Mouse (Mus musculus) ES-E14 (cell line): ENCODE results near the gene Aldh16a1. TPM values are rescaled to one million over a fixed set of nuclear protein-coding genes. Genes with fewer than 3 reads are reported as not detected.

Source experiments
- DNase-seq: peaks from one replicate; pipeline ENCODE4 v3.0.0-alpha.2; 2013; ENCODE audit warnings: low read depth, low spot score
- H3K27ac ChIP-seq: 2 replicates; pipeline ENCODE4 v1.5.1; 2012; ENCODE audit warnings: low read depth, mild to moderate bottlenecking, low read length, moderate library complexity, mixed read lengths; ENCODE audit not compliant: poor library complexity, insufficient read depth, severe bottlenecking
- H3K36me3 ChIP-seq: 2 replicates; pipeline ENCODE4 v1.6.1; 2012; ENCODE audit warnings: mild to moderate bottlenecking, low read length, moderate library complexity, mixed read lengths; ENCODE audit not compliant: control insufficient read depth, poor library complexity, insufficient read depth, severe bottlenecking
- H3K4me1 ChIP-seq, 2 experiments: fragments of 150-350 bp in 1 of 2; sonication (generic) in 1 of 2; 2 replicates each; pipeline ENCODE4 v1.6.1; 2012; ENCODE audit warnings: low read length in 2 of 2, mild to moderate bottlenecking in 1 of 2, mixed read lengths in 1 of 2; ENCODE audit not compliant: control insufficient read depth in 2 of 2, insufficient read depth in 2 of 2, poor library complexity in 1 of 2
- H3K4me3 ChIP-seq, 2 experiments: fragments of 150-350 bp in 1 of 2; sonication (generic) in 1 of 2; 2 replicates each; pipeline ENCODE4 v1.5.1; 2012; ENCODE audit warnings: low read length in 2 of 2, low read depth in 1 of 2, mild to moderate bottlenecking in 1 of 2, mixed read lengths in 1 of 2; ENCODE audit not compliant: insufficient read depth in 1 of 2, poor library complexity in 1 of 2, severe bottlenecking in 1 of 2
- H3K9ac ChIP-seq: 2 replicates; pipeline ENCODE4 v1.6.1; 2012; ENCODE audit warnings: low read depth, mild to moderate bottlenecking, low read length, mixed read lengths; ENCODE audit not compliant: poor library complexity, insufficient read depth, severe bottlenecking
- H3K9me3 ChIP-seq: fragments of 150-350 bp; sonication (generic); 2 replicates; pipeline ENCODE4 v1.6.1; 2012; ENCODE audit warnings: low read depth, mild to moderate bottlenecking, low read length; ENCODE audit not compliant: control insufficient read depth, insufficient read depth
- CHD2 ChIP-seq: IDR thresholded peaks from 2 replicates; pipeline ENCODE4 v1.6.1; 2014; ENCODE audit warnings: mild to moderate bottlenecking, low read depth, low read length, inconsistent platforms
- HCFC1 ChIP-seq: IDR thresholded peaks from 2 replicates; pipeline ENCODE4 v1.6.1; 2012; ENCODE audit warnings: low read length, inconsistent platforms, borderline replicate concordance; ENCODE audit not compliant: insufficient read depth
- MAFK ChIP-seq: IDR thresholded peaks from 2 replicates; pipeline ENCODE4 v1.6.1; 2014; ENCODE audit warnings: mild to moderate bottlenecking, low read depth, low read length, inconsistent platforms; ENCODE audit not compliant: insufficient read depth
- ZC3H11A ChIP-seq: IDR thresholded peaks from 2 replicates; pipeline ENCODE4 v1.6.1; 2012; ENCODE audit warnings: low read depth, mild to moderate bottlenecking, inconsistent platforms, low read length, borderline replicate concordance
- ZNF384 ChIP-seq: IDR thresholded peaks from 2 replicates; pipeline ENCODE4 v1.6.1; 2012; ENCODE audit warnings: low read depth, low read length, inconsistent platforms
- in situ Hi-C, 2 experiments: fragments of 600-800 bp; cut with MboI; formaldehyde crosslinking; loops; one replicate each; pipeline ENCODE4 v1.15.1; 2025; ENCODE audit warnings: low sequenced_read_pairs in 2 of 2, inconsistent platforms in 1 of 2; ENCODE audit not compliant: unreplicated experiment in 2 of 2
- total RNA-seq: library from RNA; depleted of rRNA; stranded (reverse); fragments of 300-350 nt; gene quantifications from 2 replicates; pipeline ENCODE4 v1.2.3, GENCODE M21; 2012

Gene Aldh16a1
- total RNA-seq, 1 experiment, result 108 TPM

- in situ Hi-C loops, result no loop called here
- TF ChIP-seq ZNF384 (no peak), ZC3H11A (no peak), CHD2 (no peak; the same call in 1 of the 2 replicates), HCFC1 (no peak)
- Histone ChIP-seq H3K36me3 (no peaks in the 10 kb centered on the region), H3K9me3 (no peaks in the 10 kb centered on the region), H3K9ac (no peak overlapping the region), H3K27ac (no peak overlapping the region), H3K4me3 (no peak overlapping the region), H3K4me1 (peaks cover 2 to 31% of the 10 kb centered on the region in 2 experiments)
- no peak for DNase-seq
Measured at GRCm38 (mm10) chr7:45169495-45169894, 15.1 kb upstream of the Aldh16a1 start.

- H3K9ac ChIP-seq, result no peak overlapping the region
- TF ChIP-seq HCFC1 (no peak), CHD2 (no peak), MAFK (no peak), ZC3H11A (no peak), ZNF384 (no peak)
- H3K27ac ChIP-seq, result no peak overlapping the region
- no peaks in the 10 kb centered on the region for H3K9me3 ChIP-seq
- peaks cover 2 to 33% of the 10 kb centered on the region in 2 experiments for H3K4me1 ChIP-seq
- DNase-seq, result no peak
- H3K36me3 ChIP-seq, result no peaks in the 10 kb centered on the region
- H3K4me3 ChIP-seq, result peak overlapping the region; percentile 6 to 26; a peak in 2 of 4 replicates
- in situ Hi-C loops, result no loop called here
Measured at GRCm38 (mm10) chr7:45168656-45169055, 14.3 kb upstream of the Aldh16a1 start.

GRCm38 (mm10) chr7:45167761-45168445 lies 13.5 kb upstream of the Aldh16a1 start:
- no peak for TF ChIP-seq MAFK
- TF ChIP-seq CHD2, result no peak
- TF ChIP-seq ZNF384, result no peak
- TF ChIP-seq ZC3H11A, result no peak
- no peak for TF ChIP-seq HCFC1
- Histone ChIP-seq H3K4me3 (peak overlapping the region in 1 of 2 experiments; percentile 26; a peak in 2 of 4 replicates), H3K36me3 (no peaks in the 10 kb centered on the region), H3K27ac (no peak overlapping the region), H3K9me3 (no peaks in the 10 kb centered on the region), H3K4me1 (peaks cover 4 to 33% of the 10 kb centered on the region in 2 experiments), H3K9ac (0 out of 2 replicates have a peak overlapping the region, but pooled peaks have one; percentile 5)
- DNase-seq, result no peak
- in situ Hi-C loops, result no loop called here

- 0 out of 2 replicates have a peak overlapping the region, but pooled peaks have one; percentile 8 for H3K9ac ChIP-seq
- peaks cover 4 to 25% of the 10 kb centered on the region in 2 experiments; a peak in 3 of 4 replicates for H3K4me1 ChIP-seq
- H3K9me3 ChIP-seq, result no peaks in the 10 kb centered on the region
- in situ Hi-C loops, result no loop called here
- H3K27ac ChIP-seq, result no peak overlapping the region
- TF ChIP-seq MAFK (no peak), ZC3H11A (no peak), ZNF384 (no peak), HCFC1 (no peak), CHD2 (no peak)
- H3K4me3 ChIP-seq, result no peak overlapping the region
- no peak for DNase-seq
- no peaks in the 10 kb centered on the region for H3K36me3 ChIP-seq
Measured at GRCm38 (mm10) chr7:45166950-45167401, 12.6 kb upstream of the Aldh16a1 start.

GRCm38 (mm10) chr7:45165701-45166100 lies 11.3 kb upstream of the Aldh16a1 start:
- no peak for TF ChIP-seq MAFK
- no peak for TF ChIP-seq HCFC1
- no peak for TF ChIP-seq ZNF384
- TF ChIP-seq CHD2, result no peak
- no peak for TF ChIP-seq ZC3H11A
- H3K36me3 ChIP-seq, result no peaks in the 10 kb centered on the region

More at GRCm38 (mm10) chr7:45165701-45166100, 11.3 kb upstream of the Aldh16a1 start:
- Histone ChIP-seq H3K9ac (no peak overlapping the region), H3K4me1 (peaks cover 2 to 21% of the 10 kb centered on the region in 2 experiments; a peak in 2 of 4 replicates), H3K9me3 (no peaks in the 10 kb centered on the region), H3K27ac (no peak overlapping the region), H3K4me3 (no peak overlapping the region)
- in situ Hi-C loops, result no loop called here
- DNase-seq, result no peak
